Mouse (Mus musculus): Measurements from ENCODE around the gene Baz2b.

The Baz2b gene

DNA sequence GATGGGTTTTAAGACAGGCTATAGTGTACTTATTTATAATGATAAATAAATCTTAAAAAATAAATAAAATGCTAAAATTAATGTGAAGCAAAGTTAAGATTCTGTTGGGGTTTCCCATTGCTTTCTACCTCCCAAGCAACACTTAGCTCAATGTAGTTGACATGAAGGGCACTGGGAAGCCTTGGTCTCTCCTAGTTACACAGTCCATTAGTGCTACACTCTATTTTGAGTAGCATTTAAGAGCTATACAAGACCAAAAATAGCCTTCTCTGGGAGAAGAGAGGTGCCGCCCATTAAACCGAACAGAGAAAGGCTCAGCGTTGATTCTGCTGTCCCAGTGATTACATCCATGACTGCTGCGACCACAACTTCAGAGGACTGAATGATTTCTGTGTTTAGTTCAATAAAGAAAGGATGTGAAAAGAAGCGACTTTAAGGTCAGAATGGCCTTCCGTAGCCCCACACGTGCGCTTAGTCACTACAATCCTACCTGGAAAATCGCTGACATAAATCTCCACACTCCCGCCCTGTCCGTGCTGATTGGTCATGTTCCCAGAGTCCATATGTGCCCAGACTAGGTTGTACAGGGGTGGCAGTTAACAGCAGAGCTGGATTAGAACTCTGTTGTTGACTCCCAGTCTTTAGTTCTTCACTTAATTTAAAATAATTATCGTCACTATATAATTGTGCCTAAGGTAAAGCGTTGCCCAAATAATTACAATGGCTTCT lies 257.2 kb downstream of the Baz2b start:
- DNase-seq (ENCODE audit: low read depth): no peak

DNA sequence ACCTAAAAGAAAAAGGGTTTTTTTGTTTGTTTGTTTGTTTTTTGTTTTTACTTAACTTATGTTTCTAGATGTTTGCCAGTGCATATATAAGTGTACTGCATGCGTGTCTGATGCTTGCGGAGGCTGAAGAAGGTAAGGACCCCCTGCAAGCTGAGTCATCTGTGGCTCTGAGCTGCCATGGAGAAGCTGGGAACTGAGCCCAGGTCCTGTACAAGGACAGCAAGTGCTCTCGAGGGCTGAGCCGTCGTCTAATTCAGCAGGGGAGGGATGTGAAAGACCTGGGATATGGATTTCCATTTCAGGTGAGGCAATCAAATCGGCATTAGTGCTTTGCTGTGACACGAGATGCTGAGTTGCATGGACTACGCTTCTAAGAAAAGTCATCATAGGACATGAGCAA lies 257.9 kb downstream of the Baz2b start:
- no peak for DNase-seq (ENCODE audit: low read depth)

DNA sequence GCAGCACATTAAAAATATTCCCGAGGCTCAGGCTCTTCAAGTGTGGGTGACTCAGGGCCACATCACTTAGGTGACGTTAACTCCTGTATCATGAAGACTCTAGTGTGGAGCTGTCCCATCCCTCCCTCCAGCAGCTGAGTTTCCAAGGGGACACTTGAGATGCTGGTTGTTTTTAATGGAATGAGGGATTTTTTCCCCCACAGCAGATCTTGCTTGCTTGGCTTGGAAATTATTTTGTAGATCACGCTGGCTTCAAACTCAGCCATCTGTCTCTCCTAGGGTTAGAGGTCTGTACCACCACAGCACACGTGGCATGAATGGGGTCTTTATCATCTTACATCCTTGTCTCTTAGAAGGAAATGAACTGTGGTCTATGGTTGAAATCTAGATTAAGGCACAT lies 258.5 kb downstream of the Baz2b start:
- no peak for DNase-seq (ENCODE audit: low read depth)

DNA sequence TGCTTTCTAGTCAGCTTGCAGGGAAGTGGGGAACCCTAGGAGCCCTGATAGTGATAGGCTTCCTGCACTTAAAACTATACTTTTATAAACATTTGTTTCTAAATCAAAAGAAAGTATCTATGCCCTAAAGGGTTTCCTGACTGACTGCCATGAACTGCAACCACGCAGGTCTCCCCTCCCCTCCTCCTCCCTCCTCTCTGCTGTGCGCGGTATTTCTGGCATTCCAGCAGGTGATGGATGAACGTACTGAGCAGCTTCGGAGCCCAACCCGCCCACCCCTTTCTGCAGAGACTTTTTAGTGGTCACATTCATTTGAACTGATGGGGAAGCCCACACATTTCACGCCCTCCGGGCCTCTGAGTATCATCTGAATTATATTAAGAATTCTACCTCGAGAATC lies 273.3 kb downstream of the Baz2b start:
- no peak for DNase-seq (ENCODE audit: low read depth)

DNA sequence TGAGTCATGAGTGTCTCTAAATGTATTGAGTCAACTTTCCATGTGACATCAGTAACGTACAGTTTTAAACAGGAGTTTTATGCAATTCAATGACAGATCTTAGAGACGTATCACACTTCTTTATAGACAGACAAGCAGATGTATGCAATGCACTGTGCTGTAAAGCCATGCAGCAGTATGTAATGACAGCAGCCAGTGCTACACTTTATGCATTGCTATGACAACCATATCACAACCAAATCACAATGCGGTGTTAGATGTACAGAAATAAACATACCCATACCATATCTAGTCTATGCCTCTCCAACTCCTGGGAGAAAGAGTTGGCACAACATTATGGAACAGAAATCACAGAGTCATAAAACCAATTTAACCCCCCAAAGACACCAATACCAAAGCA lies 276.5 kb downstream of the Baz2b start:
- DNase-seq (ENCODE audit: low read depth): no peak

DNA sequence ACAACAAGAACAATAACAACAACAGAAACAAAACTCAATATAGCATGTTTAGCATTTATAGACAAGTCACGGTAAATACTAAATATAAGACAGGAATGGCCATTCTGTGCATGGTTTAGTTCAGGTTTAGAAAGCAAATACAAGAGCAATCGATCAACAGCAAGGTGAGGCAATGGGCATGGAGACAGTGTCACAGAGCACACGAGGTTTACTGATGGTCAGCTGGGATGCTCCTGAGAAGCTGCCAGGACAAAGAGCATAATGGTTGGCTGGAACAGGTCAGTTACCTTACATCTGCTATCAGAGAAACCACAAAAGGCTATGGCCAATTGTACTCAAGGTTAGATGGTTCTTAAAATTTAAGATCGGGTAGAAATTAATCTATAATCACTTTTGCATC lies 277.4 kb downstream of the Baz2b start:
- no peak for DNase-seq (ENCODE audit: low read depth)

DNA sequence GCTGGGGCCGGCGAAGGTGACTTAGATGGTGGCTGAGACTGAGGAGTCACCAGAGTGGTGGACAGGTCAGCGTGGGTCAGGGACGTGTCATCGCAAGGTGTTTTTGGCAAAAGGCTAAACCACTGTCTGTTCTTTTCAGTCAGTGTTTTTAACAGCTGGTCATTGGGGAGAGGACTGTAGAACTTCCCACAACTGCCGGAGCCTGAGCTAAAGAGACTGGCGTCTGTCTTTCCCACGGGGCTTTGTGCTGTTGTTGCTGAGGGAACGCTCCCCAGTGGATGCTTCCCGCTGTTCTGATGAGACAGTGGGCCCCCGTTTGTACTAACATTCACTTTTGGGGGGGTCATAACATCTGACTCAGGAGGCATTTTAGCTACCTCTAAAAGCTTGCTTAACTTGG lies 296.0 kb downstream of the Baz2b start:
- DNase-seq (ENCODE audit: low read depth): no peak

DNA sequence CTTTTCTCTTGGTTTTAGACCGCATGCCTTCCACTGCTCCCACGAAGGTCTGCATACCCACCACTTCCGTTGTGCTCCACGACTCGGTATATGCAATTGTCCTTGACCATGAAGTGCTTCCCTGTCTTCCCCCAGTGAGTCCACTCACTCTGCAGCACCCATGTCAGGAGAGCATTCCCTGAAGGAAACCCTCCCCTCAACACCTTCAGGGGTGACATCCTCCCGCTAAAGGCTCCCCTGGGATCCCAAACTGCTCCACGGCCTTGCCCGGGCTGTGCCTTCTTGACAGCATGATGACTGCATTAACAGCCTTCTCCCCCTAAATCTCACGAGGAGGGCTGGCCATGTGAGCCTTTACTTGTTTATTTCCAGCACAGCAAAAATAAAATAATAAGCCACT lies 301.6 kb downstream of the Baz2b start:
- no peak for DNase-seq (ENCODE audit: low read depth)

DNA sequence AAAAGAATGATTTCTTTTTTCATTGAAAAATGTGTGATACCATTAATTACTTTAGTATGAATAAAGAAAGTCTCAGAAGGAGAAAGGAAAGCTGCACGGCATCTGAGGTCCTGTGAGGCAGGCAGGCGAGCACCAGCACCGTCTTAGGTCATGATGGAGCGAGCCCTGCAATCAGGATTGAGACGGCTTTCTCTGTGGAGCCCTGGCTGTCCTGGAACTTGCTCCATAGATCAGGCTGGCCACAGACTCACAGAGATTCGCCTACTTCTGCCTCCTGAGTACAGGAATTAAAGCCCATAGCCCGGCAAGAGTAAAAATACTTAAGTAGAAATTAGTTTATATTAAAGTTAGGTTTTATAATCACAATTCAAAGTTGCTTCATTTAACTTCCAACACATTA lies 305.6 kb downstream of the Baz2b start:
- DNase-seq (ENCODE audit: low read depth): no peak

DNA sequence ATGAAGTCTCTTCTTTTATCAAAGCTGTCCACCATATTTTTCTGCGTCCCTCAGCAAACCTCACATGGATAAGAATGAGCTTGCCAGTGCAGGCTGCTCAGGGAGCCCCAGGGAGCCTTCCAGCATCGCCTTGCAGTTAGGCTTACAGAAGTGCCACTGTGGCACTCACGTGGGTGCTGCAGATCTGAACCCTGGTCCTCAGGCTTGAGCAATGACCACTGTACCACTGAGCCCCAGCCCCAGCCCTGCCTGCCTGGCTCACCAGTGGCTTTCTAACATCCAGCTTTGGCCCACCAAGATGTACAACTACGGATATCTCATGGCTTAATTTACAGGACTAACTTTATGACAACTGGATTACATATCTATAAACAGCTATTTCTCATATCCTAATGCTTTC lies 311.0 kb downstream of the Baz2b start:
- DNase-seq (ENCODE audit: low read depth): no peak

DNA sequence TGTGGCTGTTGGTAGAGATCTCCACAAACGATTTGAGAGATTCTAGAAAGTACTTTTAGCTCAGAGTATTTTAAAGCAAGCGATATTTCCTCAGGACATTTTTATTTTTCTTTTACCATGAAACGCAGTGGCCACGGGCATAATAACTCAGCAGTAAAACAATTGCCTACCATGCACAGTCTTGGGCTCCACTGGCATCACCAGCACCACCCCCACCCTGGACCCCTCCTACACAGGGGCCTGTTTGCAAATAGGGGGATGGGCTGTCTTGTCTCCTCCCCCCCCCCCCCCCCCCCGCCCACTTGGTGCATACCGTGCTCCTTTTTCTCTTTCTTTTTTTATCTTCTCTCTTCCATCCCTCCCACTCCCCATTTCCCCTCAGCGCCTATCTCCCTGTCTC lies 311.5 kb downstream of the Baz2b start:
- no peak for DNase-seq (ENCODE audit: low read depth)

DNA sequence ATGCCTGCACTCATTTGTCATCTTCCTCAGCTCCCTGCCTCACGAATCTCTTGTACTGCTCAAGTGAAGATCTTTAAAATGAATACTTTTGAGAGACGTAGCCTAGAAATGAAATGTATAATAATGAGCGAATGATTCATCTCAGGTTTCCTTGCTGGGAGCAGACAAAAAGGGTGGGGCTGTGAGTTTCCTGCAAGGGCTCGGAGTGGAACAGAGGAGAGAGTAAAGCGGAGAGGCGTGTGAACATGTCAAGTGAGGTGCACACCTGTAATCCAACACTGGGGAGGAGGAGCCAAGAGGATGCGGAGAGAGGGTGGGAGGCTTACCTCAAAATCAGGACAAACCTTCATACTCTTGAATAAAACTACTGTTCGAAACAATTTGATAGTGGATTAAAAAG lies 312.8 kb downstream of the Baz2b start:
- no peak for DNase-seq (ENCODE audit: low read depth)

DNA sequence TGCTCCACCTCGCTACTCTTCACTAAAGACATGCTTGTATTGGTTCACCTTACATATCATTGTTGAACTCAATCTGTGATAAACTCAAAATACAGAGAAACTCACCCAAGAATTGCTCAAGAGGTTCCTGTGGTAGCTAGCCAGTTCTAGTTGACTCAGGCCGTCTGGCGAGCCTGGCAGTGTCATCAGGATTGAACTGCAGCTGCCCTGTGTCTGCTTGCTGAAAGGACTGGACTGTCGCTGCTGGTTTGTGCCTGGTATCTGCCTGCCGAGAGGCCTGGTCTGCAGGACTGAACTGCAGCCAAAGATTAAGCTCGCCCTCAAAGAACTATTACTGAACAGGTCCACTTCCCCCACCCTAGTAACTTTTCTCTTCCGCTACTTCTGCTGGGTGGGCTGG lies 313.2 kb downstream of the Baz2b start:
- no peak for DNase-seq (ENCODE audit: low read depth)

DNA sequence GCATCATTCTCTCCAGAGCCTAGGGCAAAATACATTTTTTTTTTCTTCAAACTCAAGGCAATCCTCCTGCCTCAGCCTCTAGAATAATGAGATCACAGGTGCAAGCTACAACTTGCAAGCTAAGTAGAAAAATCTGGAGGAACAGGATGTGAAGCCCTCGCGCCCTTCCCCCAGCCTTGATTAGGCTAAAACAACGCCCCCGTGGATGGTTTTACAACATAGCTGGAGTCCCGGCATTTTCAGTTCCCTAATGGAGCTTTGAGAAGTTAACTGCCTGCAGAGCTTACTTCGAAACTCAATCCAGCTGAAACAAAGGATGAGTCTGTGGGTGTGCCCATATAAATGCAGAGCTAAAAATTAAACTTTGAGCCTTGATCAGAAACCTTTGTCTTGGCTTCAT lies 319.9 kb downstream of the Baz2b start:
- no peak for DNase-seq (ENCODE audit: low read depth)

DNA sequence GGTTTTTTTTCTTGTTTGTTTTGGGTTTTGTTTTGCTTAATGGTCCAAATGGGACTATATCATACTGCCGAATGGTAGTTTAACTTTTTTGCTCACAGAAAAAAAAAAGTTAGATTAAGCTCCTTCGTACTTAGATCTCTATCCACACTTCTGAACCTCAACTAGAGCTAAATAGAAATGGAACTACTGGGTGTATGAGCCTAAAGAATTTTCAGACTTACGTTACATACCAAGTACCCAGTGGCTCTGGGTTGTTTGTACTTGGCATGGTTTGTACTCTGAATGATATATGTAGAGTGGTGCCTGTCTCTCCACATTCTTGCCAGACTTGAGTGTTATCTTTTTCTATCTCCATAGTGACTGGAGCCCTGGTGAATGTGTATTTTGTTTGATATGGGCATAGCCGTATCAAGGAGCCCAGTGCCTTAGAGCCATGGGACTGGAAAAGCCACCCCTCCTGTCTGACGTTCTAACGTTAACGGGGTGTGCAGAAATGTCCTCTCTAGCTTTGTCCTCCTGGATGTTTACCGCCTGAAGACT lies 326.8 kb downstream of the Baz2b start:
- DNase-seq (ENCODE audit: low read depth): no peak

DNA sequence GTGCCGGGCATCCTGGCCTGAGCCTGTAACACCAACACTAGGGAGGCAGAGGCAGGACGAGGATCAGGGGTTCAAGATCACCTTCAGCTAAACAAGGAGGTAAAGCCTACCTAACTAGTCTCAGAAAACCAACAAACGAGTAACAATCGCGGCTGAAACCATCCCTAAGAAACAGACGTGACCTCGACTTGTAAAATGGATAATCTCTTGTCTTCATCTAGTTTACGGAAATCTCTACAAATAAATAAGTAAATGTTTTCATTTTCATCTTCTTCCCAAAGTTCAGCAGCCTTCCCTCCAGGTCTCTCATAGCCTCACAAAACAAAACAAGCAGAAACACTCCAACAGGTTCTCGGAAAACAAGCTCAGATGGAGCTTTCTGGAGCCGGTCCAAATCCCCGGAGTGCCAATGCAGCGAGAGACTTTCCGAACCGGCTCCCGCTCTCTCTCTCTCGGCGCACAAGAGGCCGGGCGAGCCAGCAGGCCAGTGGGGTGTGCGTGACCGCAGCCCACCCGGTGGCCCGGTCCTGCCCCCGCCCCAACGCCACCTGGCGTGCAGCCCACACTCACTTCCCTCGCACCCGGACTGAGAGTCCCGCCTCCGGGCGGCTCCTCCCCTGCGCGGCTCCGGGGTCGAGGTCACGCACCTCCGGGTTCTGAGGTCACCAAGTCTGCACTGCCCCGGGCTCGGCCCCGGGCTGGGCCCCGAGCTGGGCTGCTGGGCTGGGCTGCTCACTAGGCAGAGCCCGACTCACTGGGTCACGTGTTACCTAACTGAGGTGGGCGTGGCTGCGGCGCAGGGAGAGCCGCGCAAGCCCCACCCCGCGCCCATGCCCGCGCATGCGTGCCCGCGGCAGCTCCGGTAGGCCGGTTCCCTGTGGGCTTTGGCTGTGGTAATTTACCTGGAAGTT lies 327.6 kb downstream of the Baz2b start, which contains the start of gene Wdsub1:
TSS of gene Wdsub1 (minus strand) at position 761 of the 911 bp plus-strand sequence.
- peak; percentile 94 for DNase-seq (ENCODE audit: low read depth)

DNA sequence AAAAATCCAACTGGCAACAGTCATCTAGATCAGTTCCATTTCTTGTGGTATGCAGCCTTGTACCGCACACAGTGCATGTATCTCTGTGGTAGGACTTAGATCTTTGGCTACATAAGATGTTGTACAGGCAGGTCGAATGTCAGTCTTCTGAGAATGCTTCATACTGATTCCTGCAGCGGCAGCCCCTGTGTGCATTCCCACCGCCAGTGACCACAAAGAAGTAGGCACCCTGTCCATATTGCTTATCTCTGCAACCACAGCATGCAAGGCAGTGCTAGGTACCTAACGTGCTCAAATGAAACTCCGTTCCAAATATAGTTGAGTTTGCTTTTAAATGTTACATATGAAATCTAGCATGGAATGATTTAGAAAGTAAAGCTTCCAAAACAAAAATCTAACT lies 328.2 kb downstream of the Baz2b start:
- peak; percentile 33 for DNase-seq (ENCODE audit: low read depth)

DNA sequence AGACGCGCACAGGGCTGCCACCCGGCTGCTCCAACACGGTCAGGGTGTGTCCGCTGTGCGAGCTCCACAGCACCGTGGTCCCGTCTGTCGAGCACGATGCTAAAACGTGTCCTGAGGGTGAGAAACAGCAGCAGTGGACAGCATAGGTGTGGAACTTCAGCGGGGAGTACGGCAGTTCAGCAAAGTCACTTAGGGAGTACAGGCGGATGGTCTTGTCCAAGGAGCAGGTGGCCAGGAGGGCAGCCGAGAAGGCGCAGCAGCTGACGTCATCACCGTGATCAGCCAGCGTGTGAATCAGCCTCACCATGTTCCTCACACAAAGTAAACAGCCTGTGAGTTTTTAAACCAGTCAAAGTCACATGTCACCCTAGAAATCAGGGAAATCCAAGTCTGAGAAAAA lies 331.4 kb downstream of the Baz2b start:
- no peak for DNase-seq (ENCODE audit: low read depth)

DNA sequence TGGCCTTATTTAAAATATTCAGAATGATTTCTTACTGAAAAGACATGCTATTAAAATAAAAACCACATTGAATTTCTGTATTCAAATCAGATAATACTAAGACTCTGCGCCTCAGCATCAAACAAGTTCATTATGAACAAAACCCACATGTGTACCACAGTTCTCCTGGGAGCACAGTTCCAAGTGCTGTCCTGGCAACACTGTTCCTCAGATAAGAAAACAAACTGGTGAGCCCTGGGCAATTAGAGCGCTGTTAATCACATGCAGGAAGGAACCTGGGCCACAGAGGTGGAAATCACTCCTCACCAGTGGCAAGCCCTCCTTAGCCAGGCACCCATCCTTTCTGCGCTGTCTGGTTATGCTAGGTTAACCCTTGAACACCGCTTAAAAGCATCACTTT lies 332.3 kb downstream of the Baz2b start:
- no peak for DNase-seq (ENCODE audit: low read depth)

DNA sequence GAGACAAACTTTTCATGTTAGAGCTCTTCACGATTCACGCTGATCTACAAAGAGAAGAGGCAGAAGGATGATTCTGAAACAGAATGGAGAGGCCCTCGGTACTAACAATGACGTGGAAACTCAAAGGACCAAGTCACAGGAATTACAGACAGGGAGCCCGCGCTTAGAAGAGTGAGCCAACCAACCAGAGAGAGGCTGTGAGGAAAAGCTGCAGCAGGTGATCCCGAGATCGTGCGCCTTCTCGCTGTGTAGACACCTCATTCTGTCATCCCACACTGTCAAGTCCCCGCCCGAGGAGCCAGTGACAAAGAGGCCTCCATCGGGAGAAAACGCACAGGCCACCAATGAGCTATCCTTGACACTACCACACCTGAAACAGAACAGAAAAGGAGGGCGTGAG lies 333.2 kb downstream of the Baz2b start:
- DNase-seq (ENCODE audit: low read depth): no peak

DNA sequence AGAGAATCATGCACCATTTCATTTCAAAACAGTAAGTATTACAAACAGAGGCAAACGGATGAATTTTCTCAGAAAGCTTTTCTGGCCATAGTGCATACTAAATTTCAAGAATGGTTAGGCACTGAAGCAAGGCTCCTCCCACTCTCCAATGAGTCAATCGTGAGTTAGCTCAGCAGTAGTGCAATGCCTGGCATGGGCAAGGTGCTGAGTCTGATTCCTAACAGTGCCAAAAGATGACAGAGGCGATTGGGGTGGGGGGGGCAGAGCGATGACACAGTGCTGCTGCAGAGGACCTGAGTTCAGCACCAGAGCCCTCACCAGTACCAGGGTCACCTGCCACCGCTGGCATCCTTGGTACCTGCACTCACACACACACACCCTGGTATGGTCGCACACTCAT lies 339.1 kb downstream of the Baz2b start:
- DNase-seq (ENCODE audit: low read depth): no peak

DNA sequence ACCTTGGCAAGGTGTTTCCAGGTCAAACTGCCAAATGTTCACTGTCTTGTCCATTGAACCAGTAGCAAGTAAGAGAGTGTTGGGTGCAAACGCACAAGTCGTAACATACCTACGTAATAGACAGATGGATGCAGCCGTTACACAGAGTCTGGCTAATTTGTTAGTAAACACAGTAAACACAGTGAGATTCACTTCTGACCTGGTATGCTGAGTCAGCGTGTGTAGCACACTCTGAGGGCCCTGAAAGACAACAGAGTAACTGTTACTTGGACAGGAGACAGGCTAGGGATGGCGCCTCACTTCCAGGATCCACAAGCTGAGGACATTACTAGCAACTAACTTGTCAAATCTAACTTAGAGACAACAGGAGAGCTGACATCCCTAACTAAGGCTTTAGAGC lies 347.0 kb downstream of the Baz2b start:
- no peak for DNase-seq (ENCODE audit: low read depth)

DNA sequence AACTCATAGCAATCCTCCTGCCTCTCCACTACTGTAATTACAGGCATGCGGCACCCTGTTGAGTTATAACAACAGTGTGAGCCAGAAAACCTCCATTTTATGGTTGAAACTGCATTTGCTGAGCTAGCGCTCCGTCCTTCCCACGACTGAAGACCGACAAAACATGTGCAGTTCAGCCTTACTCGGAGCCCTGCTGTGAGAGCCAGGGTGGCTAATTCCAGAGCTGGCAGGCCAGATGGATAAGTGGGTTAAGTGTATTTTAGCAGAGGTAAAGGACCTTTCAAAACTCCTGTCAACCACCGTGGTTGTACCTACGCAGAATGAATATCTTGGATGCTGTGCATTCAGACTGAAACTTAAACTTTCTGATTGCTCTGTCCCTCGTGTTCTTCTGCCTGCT lies 355.3 kb downstream of the Baz2b start:
- DNase-seq (ENCODE audit: low read depth): no peak

All from naive thymus-derived CD4-positive, alpha-beta T cell, adult 2 months (primary cell).